Mouse (Mus musculus): Measurements from ENCODE around the gene Ints13.
"Not testable (repeated sequence)": the region's sequence is repeated elsewhere in the genome, so short reads cannot be mapped to it uniquely, and the experiment has no call there.

Ints13 gene
- long read RNA-seq, experiment 1, partial matches to known transcripts: 0 of 7 reads
- long read RNA-seq, experiment 1, other reads (novel, unspliced or antisense): 6 of 7 reads
- long read RNA-seq, experiment 2, partial matches to known transcripts: 4 of 9 reads
- long read RNA-seq, experiment 2, other reads (novel, unspliced or antisense): 4 of 9 reads

DNA sequence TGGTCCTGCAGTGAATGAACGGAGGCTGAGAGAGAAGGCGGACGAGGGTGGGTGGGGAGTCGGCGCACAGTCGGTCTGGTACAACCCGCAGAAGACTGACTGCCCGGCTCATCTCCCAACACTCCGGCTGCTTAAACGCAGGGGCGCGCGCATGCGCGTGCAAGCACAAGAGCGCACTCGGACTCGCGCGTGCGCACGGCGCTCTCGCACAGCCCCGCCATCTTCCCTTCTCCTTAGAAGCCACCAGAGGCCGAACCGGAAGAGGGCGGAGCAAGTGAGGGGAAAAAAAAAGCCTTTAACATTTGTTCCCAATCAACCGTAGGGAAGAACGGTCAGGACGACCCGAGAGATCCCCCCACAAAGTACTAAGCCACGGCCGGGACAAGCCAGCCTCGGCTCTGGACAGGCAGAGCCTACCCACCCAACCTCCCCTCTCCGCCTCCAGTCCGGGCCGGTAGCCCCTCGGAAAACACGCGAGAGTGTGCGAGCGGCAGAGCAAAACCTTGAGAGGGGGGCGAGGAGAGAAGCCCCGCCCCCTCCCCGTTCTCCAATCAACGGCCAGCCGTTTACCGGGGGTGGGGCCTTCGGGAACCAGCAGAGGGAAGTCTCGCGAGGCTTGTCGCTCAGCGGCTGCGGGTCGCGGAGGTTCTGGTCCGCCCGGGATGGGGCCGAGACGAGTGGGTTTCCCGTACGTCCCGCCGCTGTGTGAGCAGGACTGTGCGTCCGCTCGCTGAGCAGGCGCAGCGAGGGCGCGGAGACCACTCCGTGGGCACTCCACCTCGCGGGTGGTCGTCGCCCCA lies at the start of gene Ints13:
TSS of gene Ints13 (minus strand) at position 526 of the 800 bp plus-strand sequence.
- intact Hi-C loops (cut with DNase I): loop anchor here (5.0 to 10.0 kb wide), 2 partner anchors 55 to 73 kb away; partner anchors contain the start of gene Itpr2

DNA sequence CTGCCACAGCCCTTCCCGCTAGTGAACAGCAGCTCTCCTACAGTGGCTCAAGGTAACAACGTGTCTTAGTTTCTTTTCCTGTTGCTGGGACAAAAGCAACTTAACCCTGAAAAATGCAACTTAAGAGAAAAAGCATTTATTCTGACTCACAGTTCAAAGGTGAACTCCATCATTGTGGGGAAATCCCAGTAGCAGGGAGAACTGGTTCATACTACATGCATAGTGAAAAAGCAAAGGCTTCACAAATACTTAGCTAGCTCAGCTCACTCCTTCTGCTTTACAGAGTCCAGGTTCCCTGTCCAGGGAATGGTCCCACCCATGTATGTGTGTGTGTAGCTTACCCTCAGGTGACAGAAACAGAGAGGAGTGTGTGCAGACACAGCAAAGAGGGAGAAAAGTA lies 39.0 kb upstream of the Ints13 start:
- intact Hi-C loops (cut with DNase I): no loop called here

DNA sequence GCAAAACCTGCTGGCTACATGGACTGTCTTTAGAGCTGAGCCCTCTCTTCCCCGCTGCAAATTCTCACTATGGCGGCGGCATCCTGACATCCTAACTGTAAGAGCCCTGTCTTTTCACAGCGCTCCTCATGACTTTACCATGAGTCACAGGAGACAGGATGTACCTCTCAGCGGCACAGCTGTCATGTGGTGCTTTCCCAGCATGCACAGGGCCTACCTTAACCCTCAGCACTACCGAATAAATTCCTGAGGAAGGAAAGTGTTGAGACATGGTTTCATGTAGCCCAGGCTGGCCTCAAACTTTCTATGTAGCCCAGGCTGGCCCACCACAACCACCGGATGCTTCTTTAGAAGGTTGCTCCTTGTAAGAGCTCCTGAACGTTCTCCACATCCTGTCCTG lies 38.3 kb upstream of the Ints13 start:
- intact Hi-C loops (cut with DNase I): no loop called here

DNA sequence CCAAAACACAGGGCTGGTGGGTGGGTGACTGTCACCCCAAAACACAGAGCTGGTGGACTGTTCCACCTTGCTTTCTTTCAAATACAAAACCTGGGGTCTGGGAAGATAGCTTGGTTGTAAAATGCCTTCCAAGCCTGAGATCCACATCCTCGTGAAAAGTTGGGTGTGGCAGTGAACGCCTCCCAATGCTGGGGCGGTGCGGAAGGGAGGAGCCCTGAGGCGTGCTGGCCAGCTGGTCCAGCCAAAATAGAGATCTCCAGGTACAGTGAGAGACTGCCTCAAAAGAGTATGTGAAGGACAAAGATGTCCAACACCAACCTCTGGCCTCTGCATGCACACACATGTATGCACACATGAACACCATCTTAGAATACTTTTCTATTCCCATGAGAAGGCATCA lies 36.9 kb upstream of the Ints13 start:
- intact Hi-C loops (cut with DNase I): no loop called here

DNA sequence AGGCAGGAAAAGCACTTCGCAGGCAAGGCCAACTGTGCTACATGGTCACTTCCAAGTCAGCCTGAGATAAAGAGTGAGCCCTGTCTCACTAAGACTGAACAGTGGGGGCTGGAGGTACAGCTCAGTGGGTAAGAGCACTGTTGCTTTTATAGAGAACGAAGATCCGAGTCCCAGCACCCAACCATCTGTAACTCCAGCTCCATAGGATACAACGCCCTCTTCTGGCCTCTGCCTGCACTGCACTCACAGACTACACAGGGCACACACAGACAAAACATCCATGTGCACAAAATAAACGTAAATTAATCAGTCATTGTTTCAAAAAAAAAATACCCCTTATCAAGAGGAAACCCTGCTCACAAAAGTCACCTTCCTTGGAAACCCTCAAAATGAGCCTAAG lies 36.3 kb upstream of the Ints13 start:
- intact Hi-C loops (cut with DNase I): no loop called here

DNA sequence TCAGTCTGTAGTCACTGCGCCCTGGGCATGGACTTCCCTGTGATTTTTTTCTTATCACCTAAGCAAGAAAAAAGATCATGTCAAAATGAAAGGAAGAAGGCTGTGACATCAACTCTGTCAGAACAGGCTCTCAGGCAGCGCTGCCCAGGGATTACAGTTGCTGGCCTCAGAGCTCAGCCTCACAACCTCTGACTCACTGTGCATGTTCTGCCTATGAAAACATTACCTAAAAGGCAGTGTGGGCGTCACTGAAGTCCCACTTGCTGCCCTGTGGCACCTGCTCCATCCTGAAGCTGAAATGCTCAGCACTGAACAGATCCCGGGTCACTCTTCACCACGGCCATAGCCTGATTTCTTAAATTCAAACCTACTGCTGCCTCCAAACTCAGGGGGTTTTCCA lies 35.1 kb upstream of the Ints13 start:
- intact Hi-C loops (cut with DNase I): no loop called here

DNA sequence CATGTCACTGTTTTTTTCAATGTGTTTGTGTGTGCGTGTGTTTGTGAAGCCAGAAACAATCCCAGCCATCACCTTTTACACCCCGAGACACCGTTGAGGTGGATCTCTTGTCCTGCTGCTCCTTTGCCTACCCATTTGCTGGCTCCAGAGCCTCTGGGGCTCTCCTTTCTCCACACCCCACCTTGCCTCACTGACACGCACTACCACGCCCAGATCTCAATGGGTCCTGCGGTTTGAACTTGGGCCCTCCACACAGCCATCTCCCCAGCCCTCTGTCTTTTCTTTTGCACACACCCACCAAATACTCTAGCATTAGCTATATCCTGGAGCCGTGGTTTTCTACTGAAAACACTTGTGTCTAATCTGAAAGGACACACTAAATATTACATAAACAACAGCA lies 34.3 kb upstream of the Ints13 start:
- intact Hi-C loops (cut with DNase I): no loop called here

DNA sequence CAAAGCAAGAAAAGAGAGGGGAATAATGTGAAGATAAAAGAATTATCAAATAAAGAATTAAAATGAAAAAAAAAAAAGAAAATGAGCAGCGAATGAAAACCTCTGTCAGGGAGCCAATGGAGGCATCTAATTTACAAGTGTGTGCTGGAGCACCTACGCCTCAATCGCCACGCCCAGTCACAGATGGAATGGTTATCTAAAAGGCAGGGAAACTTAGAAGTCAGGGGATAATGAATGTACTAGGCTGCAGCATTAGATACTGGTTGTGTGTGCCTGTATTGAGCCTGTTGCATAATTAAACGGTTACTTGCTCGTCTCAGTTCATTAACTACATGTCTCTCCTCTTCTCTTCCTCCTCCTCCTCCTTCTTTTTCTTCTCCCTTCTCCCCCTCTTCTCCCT lies 33.8 kb upstream of the Ints13 start:
- intact Hi-C loops (cut with DNase I): no loop called here

DNA sequence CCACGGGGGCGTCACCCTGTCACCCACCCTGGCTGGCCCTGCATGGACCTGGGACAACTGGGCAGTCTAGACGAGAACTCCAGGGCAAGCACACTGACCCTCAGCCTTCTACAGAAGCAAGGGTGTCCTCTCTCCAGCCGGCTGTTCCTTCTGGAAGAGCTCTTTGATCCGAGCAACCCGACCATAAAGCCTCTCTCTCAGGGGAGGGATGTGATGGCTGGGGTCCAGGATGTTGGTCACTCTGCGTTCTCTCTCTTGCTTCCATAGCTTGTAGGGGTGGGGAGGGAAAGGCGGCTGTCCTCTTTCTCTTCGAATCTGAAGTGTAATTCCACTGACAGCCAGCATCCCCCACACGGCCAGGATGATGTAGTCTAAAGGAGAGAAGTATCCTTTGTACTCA lies 26.0 kb upstream of the Ints13 start:
- intact Hi-C loops (cut with DNase I): no loop called here

DNA sequence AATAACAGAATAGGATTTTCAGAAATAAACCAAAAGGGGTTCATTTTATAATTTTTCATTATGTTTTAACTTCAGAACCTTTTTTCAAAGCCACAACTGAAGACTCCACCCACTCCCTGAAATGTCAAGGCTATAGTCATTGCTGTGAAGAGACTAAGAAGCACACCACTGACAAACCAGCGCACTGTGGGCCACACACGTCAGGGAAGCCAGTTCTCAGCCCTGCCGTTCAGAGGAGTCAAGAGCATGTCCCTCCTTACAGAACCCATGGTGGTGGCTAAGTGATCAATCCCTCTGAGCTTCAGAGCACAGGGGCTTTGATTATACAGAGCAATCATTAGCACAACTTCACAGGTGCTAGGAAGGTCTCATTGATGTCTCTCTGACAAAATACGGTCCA lies 25.0 kb upstream of the Ints13 start:
- intact Hi-C loops (cut with DNase I): no loop called here

DNA sequence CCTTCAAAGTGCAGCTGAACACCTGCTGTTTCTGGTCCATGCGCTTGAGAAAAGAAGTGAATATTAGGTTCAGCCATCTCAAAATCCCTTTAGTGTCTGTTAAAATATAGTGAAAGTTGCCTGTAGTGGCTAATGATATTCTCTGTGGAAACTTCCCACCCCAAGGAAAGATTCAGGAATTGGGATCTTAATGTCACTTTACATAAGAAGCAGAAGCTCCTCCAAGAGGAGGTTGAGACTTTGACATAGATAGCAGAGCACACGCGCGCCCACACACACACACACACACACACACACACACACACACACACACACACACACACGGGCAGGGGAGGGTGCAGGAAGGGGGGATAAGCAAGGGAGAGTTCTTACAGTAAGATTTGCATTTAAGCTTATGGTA lies 7.5 kb upstream of the Ints13 start:
- intact Hi-C loops (cut with DNase I): no loop called here

DNA sequence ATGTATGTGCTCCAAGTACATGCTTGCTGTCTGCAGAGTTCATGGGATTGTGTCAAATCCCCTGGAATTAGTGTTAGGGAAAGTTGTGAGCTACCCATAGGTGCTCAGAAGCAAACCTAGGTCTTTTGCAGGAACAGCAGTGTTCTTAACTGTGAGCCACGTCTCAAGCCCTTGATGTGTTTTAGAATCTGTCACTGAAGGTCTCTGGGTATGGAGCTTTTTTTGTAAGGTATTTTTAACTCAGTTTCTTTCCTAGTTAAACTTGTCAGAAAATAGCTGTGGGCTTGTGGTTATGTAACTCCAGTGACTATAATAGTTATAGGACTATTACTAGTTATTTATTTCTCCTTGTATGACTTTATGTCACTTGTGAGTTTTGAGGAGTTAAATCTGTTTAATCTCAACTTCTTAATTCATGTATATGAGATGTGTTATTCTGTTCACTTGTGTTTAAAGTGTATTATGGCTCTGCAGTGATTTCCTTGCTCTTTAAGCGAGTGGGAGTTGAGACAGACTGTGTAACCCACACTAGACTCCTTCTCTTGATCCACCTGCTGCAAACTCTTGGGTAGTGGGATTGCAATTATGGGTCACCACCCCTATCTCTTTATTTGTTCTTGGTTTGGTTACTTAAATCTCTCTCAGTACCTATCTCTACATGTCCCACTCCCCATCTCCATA lies 5.9 kb upstream of the Ints13 start:
- intact Hi-C loops (cut with DNase I): no loop called here

DNA sequence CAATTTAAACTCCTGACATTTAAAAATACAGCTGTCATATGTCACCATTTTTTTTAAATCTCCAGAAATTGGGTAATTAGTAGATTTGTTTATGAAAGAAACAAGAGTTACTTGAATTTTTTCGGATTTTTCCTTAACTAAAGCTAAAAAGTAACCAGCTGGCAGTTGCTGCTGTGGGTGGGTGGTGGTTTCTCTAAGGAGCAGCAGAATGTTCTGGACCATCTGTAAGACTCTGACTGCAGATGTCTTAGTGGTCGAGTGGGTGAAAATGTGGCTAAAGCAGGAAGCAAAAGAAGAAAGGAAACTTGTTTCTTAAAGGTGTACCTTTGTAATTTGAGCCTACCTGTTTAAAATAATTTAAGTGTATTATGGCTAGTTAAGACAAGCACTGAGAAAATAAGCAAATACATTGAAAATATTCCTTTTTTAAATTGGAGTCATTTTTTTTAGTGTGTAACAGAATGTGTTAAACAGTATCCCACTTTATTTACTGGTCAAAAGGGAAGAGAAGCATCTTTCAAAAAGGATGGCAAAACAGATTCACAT lies 2.8 kb upstream of the Ints13 start:
- intact Hi-C loops (cut with DNase I): no loop called here

DNA sequence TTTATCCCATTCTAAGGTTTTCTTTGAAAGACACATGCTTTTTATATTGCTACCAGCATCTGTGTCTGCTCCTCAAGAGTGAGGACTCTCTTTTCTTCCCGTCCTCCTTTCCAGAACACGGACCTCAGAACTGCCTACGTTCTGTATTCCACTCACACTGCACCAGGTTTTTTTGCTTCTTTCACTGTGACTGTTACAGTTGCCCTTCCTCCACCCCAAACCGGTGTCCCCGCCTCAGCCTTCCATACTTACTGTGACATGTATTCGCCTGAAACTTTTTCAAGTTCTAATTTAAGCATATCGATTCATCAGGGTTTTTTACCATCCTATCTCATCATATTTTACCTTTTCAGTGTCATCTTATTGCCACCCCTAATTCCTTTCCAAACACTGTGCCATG lies 951 bp upstream of the Ints13 start:
- intact Hi-C loops (cut with DNase I): loop anchor here (5.0 to 10.0 kb wide), 2 partner anchors 54 to 74 kb away; partner anchors contain the start of gene Itpr2

DNA sequence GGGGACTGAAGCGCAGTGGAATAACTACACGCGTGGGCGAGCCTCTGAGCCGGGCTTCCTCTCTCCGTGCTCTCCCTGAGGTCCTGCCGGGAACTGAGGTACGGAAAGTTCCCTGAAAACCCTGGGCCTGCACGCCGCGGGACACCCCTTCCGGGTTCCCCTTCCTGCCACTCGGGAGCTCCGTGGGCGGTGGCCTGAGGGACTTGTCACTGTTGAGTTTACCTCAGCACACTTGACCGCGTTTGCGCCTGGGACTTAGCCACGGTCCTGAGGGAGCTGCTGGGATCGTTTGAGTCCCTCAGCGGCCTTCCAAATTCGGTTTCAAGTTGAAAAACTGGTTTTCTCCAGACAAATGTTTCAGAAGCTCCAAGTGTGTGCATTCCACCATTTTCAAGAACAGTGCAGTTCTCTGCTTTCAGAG lies 486 bp upstream of the Ints13 start:
- intact Hi-C loops (cut with DNase I): loop anchor here (5.0 to 10.0 kb wide), 2 partner anchors 54 to 73 kb away; partner anchors contain the start of gene Itpr2

DNA sequence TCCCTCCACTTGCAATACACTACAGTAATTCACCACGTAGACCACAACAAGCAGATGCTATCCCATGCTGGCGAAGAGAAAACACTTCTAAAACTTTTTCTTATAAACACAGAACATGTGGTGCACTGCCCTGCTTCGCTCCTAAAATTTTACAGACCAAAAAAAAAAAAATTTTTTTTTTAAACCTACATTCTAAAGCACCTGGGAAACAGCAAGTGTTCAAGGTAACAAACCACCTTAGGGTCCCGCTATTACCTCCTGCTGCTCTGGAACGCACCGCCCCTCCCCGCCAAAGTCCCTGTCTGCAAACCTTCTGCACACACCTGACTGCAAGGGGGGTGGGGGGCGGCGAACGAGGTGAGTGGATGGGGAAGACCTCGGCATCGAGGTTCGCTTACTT lies 732 bp downstream of the Ints13 start, which contains the start of gene Fgfr1op2:
TSS of gene Fgfr1op2 (plus strand) at position 301 of the 400 bp plus-strand sequence.
- intact Hi-C loops (cut with DNase I): loop anchor here (5.0 to 10.0 kb wide), 2 partner anchors 55 to 72 kb away; partner anchors contain the start of gene Itpr2

DNA sequence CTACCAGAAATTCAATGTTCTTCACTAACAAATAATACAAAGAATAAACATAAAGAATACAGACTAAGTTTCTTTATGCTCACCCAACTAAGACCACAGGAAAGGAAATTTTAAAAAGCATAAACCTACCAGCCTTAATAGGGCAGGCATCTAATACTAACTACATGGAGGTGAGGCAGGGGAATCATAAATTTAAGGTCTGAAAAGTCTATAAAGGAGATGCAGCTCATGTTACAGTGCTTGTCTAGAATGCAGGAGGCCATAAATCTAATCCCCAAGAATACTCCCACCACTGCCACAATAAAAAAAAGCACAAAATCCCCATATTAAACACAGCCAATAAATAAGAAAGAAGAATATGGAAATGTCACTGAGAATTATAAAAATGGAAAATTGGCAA lies 5.6 kb downstream of the Ints13 start:
- intact Hi-C loops (cut with DNase I): loop anchor here (10.0 kb wide), 1 partner anchor 67 kb away; the partner anchor contains the start of gene Itpr2

DNA sequence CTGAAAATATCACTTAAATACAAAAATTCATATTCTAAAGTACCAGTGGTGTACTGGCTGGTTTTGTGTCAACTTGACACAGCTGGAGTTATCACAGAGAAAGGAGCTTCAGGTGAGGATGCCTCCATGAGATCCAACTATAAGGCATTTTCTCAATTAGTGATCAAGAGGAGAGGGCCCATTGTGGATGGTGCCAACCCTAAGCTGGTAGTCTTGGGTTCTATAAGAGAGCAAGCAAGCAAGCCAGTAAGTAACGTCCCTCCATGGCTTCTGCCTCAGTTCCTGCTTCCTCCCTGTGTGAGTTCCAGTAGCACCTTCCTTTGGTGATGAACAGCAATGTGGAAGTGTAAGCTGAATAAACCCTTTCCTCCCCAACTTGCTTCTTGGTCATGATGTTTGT lies 15.2 kb downstream of the Ints13 start:
- intact Hi-C loops (cut with DNase I): not testable (repeated sequence)

DNA sequence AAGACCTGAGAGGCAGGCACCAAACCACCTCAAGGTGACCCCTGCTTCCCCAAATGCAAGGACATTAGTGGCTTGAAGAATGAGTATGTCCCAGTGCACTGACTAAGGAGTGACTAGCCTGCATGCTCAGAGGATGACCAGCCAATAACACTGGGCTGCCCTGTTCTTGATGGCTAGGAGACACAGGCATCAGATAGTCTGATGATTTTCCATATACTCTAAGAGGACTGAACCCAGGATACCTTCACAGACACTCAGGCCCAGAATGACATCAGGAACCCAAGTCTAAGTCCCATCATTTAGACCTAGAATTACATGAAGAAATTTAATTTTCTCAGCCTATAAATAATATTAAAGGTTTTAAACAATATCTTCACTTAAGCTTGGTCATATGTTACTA lies 26.3 kb downstream of the Ints13 start:
- intact Hi-C loops (cut with DNase I): loop anchor here (10.0 kb wide), 1 partner anchor 137 kb away; no protein-coding TSS in a partner anchor

DNA sequence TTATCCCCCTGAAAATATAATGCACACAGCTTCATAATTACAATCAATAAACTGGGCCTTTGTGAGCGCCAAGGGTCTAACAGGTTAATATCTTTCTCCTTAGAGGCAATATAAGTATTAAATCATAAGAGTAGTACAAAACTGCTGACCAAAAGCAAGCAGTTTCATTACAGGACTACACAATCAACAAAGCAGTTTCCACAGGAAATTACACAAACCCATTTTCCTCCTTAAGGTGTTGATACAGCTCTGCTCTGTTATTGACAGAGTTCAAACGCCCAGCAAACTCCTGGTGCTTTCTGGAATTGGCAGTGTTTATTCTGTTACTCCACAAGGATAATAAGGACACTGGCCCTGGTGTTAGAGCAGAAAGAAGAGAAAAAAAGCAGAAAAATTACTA lies 27.2 kb downstream of the Ints13 start:
- intact Hi-C loops (cut with DNase I): loop anchor here (10.0 kb wide), 1 partner anchor 136 kb away; no protein-coding TSS in a partner anchor

DNA sequence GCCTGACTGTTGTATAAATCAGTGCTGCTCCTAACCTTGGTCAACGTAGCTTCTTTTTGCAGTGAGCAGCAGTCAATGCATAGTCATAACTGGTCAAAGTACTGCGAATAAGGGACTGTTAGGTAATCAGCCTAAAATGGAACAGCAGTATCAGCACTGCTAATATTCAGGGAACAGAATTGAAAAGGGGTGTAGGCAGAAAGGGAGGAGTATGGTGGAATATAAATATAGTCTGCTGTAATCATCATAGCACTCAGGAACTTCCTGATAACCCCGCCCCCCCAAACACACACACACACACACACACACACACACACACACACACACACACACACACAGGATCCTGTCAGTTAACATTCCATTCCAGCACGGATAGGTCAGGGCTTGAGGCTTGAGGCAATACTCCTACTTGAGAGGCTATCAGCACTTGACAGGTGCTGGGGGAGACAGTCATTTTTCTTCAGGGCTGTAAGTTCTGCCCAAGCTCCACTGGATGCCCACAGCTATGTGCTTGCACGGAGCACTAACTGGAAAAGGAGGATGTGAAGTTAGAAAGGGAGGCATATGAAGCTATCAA lies 32.3 kb downstream of the Ints13 start:
- intact Hi-C loops (cut with DNase I): no loop called here
